Mouse (Mus musculus) hindbrain, embryonic 11.5 days (tissue): ENCODE data around the gene Rgs18. TPM values are rescaled to one million over a fixed set of nuclear protein-coding genes. Genes with fewer than 3 reads are reported as not detected.

Experiments used
- polyA plus RNA-seq: library from polyadenylated mRNA; unstranded; fragments of >200 nt; fragmentation: Nextera tagmentation; extraction: Ambion mirVana; gene quantifications from 2 replicates; pipeline ENCODE4 v1.2.1, GENCODE M21; 2014

The Rgs18 gene
- polyA plus RNA-seq, 1 experiment from 2014 or later = 3.0 TPM

Other genes starting within 250 kb of the Rgs18 start
- gene Rgs21, start 207.8 kb downstream of the Rgs18 start, polyA plus RNA-seq = not detected in 2 replicates